Mouse (Mus musculus) embryonic fibroblast, embryonic 13.5 days (primary cell): Measurements from ENCODE around the gene Nyx.

ENCODE experiments used
- CTCF ChIP-seq: IDR thresholded peaks from 2 replicates; pipeline ENCODE4 v1.5.1; 2011; ENCODE audit warnings: mild to moderate bottlenecking, control low read depth, low read length, moderate library complexity, borderline replicate concordance; ENCODE audit not compliant: insufficient read depth
- POLR2A ChIP-seq: IDR thresholded peaks from 2 replicates; pipeline ENCODE4 v1.6.1; 2011; ENCODE audit warnings: low read depth, mild to moderate bottlenecking, control low read depth, low read length, moderate library complexity

DNA sequence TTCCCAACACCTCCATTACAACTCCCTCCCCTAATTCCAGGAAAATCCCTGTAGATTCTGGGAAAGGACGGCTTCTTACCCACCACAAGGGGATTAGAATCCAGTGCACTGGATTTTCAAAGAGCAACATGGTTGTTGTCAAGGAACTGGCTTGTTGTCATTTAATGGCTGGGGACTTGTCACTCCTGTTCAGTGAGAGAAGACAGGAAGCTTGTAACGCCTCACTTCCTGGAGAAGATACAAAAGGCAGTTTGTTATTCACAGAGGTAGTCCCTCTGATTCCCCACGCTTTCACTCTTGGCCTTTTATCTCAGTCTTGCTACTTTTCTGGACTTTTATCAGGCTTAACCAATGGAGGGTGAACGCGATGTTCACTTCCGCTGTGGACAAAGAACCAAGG is 34.5 kb upstream of the Nyx start:
- TF ChIP-seq POLR2A (no peak), CTCF (no peak)
